Mouse (Mus musculus) bone marrow, adult 2 months (tissue): ENCODE measurements around the gene Tceal1.

Experiments
- CTCF ChIP-seq: fragments of 200-500 bp; IDR thresholded peaks from 2 replicates; pipeline ENCODE4 v1.5.1; 2011; ENCODE audit warnings: low read length, control low read depth; ENCODE audit not compliant: control insufficient read depth, insufficient read depth
- POLR2A ChIP-seq: fragments of 200-500 bp; IDR thresholded peaks from 2 replicates; pipeline ENCODE4 v1.6.1; 2011; ENCODE audit warnings: low read depth, mild to moderate bottlenecking, control low read depth, low read length, borderline replicate concordance; ENCODE audit not compliant: control insufficient read depth

- no peak for TF ChIP-seq POLR2A
- TF ChIP-seq CTCF = no peak
Measured at GRCm38 (mm10) chrX:136742241-136742640, 34.5 kb downstream of the Tceal1 start.
